Mouse (Mus musculus) heart, adult 2 months (tissue): ENCODE measurements around the gene Parp14.

Source experiments
- CTCF ChIP-seq: fragments of 200-600 bp; IDR thresholded peaks from 2 replicates; pipeline ENCODE4 v1.8.1; 2022; ENCODE audit warnings: antibody characterized with exemption, mild to moderate bottlenecking, moderate library complexity
- POLR2A ChIP-seq: fragments of 200-500 bp; IDR thresholded peaks from 2 replicates; pipeline ENCODE4 v1.6.1; 2011; ENCODE audit warnings: mild to moderate bottlenecking, low read depth, low read length, control low read depth; ENCODE audit not compliant: insufficient read depth

DNA sequence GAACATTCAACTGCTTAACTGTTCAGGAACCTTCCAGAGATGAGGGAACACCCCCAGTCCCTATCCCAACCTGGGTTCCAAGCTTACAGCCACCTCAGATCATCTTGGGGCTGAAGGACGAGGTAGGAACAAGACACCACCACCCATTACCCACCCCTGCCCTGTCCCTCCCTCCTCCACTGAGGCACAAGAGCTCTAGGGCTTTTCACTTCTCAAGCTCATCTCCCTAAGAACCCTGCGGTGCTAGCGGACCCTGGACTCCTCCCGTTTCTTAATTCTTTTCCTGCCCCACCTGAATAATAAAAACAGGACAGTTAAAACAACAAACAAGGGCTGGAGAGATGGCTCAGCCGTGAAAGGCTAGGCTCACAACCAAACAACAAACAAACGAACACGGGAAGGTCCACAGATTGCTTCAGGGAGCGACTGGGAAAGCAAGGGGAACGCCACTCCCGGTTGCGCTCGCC lies 730 bp downstream of the Parp14 start:
- no peak for TF ChIP-seq CTCF
- no peak for TF ChIP-seq POLR2A
